Mouse (Mus musculus) forebrain, postnatal 0 days (tissue): ENCODE measurements at regions not wholly inside any gene's neighbourhood (a gene's known extent, or its start where the extent isn't known, plus 50 kb on each side); places are given as distances from the start of the nearest gene placed in this dataset.

Source experiments
- ATAC-seq: fragments of 200-750 bp; cut with Nextera tagmentation; 2 replicates; pipeline ENCODE4 v1.8.0; 2017; ENCODE audit warnings: mild to moderate bottlenecking, moderate library complexity
- DNase-seq: peaks from one replicate; pipeline ENCODE4 v3.0.0-alpha.2; 2015
- H3K27ac ChIP-seq: fragments of 300-500 bp; sonication (generic); 2 replicates; pipeline ENCODE4 v1.5.1; 2014; ENCODE audit warnings: low read depth, mild to moderate bottlenecking, antibody characterized with exemption, low read length, moderate library complexity, mixed read lengths
- H3K27me3 ChIP-seq: fragments of 300-500 bp; sonication (generic); 2 replicates; pipeline ENCODE4 v1.6.1; 2014; ENCODE audit warnings: mild to moderate bottlenecking, low read length, mixed read lengths; ENCODE audit not compliant: insufficient read depth
- H3K36me3 ChIP-seq: fragments of 300-500 bp; sonication (generic); 2 replicates; pipeline ENCODE4 v1.6.1; 2014; ENCODE audit warnings: mild to moderate bottlenecking, moderate library complexity; ENCODE audit not compliant: insufficient read depth
- H3K4me1 ChIP-seq: fragments of 300-500 bp; sonication (generic); 2 replicates; pipeline ENCODE4 v1.6.1; 2014; ENCODE audit warnings: antibody characterized with exemption; ENCODE audit not compliant: insufficient read depth
- H3K4me2 ChIP-seq: fragments of 300-500 bp; sonication (generic); 2 replicates; pipeline ENCODE4 v1.6.1; 2014; ENCODE audit warnings: low read depth, mild to moderate bottlenecking, moderate library complexity
- H3K4me3 ChIP-seq: fragments of 300-500 bp; sonication (generic); 2 replicates; pipeline ENCODE4 v1.5.1; 2014; ENCODE audit warnings: low read depth, low read length, mixed read lengths
- H3K9ac ChIP-seq: fragments of 300-500 bp; sonication (generic); 2 replicates; pipeline ENCODE4 v1.6.1; 2014; ENCODE audit warnings: mild to moderate bottlenecking
- H3K9me3 ChIP-seq: fragments of 300-500 bp; sonication (generic); 2 replicates; pipeline ENCODE4 v1.6.1; 2016; ENCODE audit warnings: low read length
- CTCF ChIP-seq: sonication (generic); IDR thresholded peaks from 2 replicates; pipeline ENCODE4 v1.5.1; 2016; ENCODE audit warnings: antibody characterized with exemption, control low read depth, low read depth
- WGBS: fragments of 180-500 bp; shearing (Covaris S2); extraction: QIAGEN DNeasy Blood & Tissue Kit; methylation state at CpG from one replicate; pipeline ENCODE4 v1.1.7; 2014; 5-methylcytosine and 5-hydroxymethylcytosine counted together

DNA sequence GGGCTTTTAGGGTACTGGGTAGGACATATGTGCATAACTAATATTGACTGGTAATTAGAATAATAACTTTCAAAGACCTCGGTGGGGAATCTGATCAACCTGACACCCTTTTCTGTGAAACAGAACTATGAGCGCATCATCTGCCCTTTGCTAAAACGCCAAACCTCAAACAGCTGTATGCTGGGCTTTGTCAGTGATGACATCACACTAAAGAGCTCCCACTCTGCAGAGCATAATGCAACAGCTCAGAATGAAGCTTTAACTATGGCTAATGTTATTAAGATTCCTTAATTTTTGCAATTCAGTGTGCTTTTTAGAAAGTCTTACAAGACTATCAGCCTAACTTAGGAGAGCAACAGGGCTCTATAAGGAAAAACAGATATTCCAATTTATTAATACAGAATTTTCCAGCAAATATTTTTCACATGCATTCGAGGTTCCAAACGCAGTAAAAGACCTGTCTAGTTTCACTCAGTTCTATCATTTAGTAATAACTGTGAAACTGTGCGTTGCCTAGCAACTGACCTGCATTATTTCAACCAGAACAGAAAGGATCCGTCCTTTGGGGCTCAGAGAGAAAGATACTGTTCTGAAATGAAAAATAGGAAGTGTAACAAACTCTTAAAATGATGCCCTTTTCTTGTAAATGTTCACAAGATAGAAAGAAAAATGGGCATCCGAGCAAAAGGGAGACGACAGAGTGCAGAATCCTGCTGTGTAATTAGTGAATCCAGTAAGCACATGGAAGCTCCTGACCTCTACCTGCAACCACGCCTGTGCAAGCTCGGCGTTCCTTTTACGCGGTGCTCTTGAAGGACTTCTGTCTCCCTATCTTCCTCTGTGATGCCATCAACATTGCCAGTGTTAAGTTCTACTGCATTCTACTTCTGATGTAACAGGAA, 242.6 kb upstream of the Ank start:
- WGBS, result 58% methylated on average over 14 of the region's 14 CpGs

DNA sequence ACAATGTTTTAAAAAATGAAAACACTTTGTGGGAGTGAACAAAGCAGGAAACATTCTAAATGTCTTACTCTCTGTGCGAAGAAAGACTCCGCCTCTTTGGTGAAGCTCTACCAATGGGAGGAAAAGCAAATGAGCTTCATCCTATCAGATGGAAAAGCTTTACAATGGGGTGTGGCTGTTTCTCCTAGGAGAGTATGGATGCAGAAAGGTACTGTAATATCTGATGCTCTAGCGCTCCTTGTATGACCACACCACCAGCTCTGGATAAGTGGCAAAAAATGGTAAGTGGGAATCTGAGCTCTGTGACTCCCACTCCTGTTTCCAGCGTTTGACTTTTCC, 242.0 kb upstream of the Ank start:
- Histone ChIP-seq H3K4me2 (no peak overlapping the region), H3K9me3 (no peaks in the 10 kb centered on the region), H3K27me3 (no peaks in the 10 kb centered on the region), H3K36me3 (no peaks in the 10 kb centered on the region), H3K27ac (no peak overlapping the region), H3K4me1 (no peaks in the 10 kb centered on the region), H3K9ac (no peak overlapping the region), H3K4me3 (no peak overlapping the region)
- 91% methylated on average over 4 of the region's 4 CpGs for WGBS
- DNase-seq, result no peak
- peak; percentile 82 for ATAC-seq
- no peak for TF ChIP-seq CTCF

More for the DNA sequence above, 242.6 kb upstream of the Ank start:
- H3K36me3 ChIP-seq, result no peaks in the 10 kb centered on the region
- no peak overlapping the region; the same call in 1 of the 2 replicates for H3K27ac ChIP-seq
- H3K4me3 ChIP-seq, result no peak overlapping the region
- H3K9me3 ChIP-seq, result no peaks in the 10 kb centered on the region
- ATAC-seq, result peak; percentile 86
- peak; percentile 52 for DNase-seq
- H3K27me3 ChIP-seq, result no peaks in the 10 kb centered on the region
- no peak overlapping the region for H3K9ac ChIP-seq
- no peak overlapping the region for H3K4me2 ChIP-seq
- H3K4me1 ChIP-seq, result no peaks in the 10 kb centered on the region
- TF ChIP-seq CTCF, result no peak

DNA sequence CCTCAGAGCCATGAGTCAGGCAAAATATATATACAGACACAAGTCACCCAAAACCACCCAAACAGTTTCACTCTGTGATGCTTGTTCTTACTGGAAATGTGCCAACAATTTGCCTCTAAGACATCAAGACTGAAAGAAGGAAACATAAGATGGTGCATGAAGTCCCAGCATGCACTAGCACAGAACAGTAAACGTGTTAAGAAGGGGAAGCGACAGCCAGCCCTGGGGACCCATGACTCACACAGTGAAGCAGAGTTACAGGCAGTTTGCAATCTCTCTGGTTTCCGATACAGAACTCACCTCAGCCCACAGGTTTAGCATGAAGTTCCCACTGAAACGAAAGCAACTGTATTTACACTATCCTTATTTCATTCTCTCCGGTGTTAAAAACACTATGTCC, 233.7 kb upstream of the Ank start:
- no peak overlapping the region for H3K27ac ChIP-seq
- H3K4me3 ChIP-seq, result no peak overlapping the region
- DNase-seq, result peak; percentile 8
- H3K9me3 ChIP-seq, result no peaks in the 10 kb centered on the region
- no peak for ATAC-seq
- H3K27me3 ChIP-seq, result no peaks in the 10 kb centered on the region
- TF ChIP-seq CTCF, result no peak
- no peaks in the 10 kb centered on the region for H3K36me3 ChIP-seq
- no peak overlapping the region for H3K9ac ChIP-seq
- no peaks in the 10 kb centered on the region for H3K4me1 ChIP-seq
- WGBS, result 75% methylated on average over 5 of the region's 5 CpGs
- H3K4me2 ChIP-seq, result no peak overlapping the region

DNA sequence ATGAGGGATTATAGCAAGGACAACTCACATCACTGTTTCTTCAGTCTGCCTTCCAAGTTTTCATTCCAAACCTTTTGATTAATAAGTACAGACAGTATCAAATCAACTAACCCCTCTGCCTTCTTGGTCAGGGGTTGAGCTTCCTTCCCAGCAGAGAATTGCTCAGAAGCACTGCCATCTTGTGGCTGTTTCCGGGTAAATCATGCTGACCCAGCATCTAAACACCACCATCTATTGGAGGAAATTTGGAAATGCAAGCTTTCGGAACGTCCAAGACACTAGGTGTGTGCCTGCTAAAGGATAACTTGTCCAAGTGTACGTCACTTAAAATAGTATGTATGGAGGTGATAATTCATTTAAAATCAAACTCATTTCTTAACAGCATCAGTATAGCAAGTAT, 231.7 kb upstream of the Ank start:
- no peak overlapping the region for H3K9ac ChIP-seq
- H3K9me3 ChIP-seq, result no peaks in the 10 kb centered on the region
- no peak overlapping the region for H3K4me2 ChIP-seq
- H3K4me1 ChIP-seq, result no peaks in the 10 kb centered on the region
- 13% methylated on average over 4 of the region's 4 CpGs for WGBS
- ATAC-seq (peak; percentile 62; the same call in 1 of the 2 replicates), DNase-seq (peak; percentile 86)
- H3K27me3 ChIP-seq, result no peaks in the 10 kb centered on the region
- H3K36me3 ChIP-seq, result no peaks in the 10 kb centered on the region
- no peak overlapping the region for H3K27ac ChIP-seq
- H3K4me3 ChIP-seq, result no peak overlapping the region
- TF ChIP-seq CTCF, result peak; percentile 99

DNA sequence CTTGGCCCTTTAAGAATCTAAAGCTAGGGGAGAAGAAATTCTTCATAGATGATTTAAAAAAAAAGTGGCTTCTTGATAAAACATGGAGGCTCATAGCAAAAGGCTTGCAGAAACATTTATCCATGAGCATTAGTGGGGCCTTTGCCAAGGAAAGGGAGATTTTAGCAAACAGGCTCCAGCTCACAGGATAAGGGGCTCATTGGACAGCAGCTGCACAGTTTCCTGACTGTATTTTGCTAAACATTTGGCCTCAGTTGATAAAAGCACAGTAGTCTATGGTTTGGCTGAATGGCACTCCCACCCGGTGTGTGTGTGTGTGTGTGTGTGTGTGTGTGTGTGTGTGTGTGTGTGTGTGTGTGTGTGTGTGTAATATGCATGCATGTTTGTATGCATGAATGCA, 228.2 kb upstream of the Ank start:
- Histone ChIP-seq H3K9me3 (no peaks in the 10 kb centered on the region), H3K4me2 (no peak overlapping the region), H3K4me3 (no peak overlapping the region), H3K27ac (no peak overlapping the region), H3K4me1 (no peaks in the 10 kb centered on the region), H3K36me3 (no peaks in the 10 kb centered on the region), H3K9ac (no peak overlapping the region), H3K27me3 (no peaks in the 10 kb centered on the region)
- 92% methylated on average over 1 of the region's 1 CpGs for WGBS
- DNase-seq (no peak), ATAC-seq (no peak)
- TF ChIP-seq CTCF, result no peak

DNA sequence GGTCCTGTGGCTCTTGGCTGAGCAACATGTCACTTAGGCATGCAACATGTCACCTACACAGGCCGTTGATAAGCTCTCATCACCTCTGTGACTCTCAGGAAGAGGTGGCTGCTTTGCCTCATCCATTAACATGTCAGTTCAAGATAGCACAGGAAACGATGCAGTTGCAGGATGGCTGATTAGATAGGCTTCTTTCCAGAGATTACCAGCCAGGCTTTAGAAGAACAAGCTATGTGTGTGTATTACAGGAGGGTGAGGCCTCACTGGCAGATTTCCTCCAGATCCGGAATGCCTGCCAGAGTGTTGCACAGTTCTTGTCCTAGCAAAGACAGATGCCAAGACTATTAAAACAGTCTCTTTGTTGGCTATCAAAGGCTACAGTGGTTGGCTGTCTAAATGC, 220.2 kb upstream of the Ank start:
- Histone ChIP-seq H3K4me1 (no peaks in the 10 kb centered on the region), H3K36me3 (no peaks in the 10 kb centered on the region), H3K27me3 (no peaks in the 10 kb centered on the region), H3K9me3 (no peaks in the 10 kb centered on the region), H3K27ac (no peak overlapping the region), H3K9ac (no peak overlapping the region), H3K4me3 (no peak overlapping the region), H3K4me2 (no peak overlapping the region)
- DNase-seq (no peak), ATAC-seq (no peak)
- WGBS, result 54% methylated on average over 3 of the region's 3 CpGs
- TF ChIP-seq CTCF, result no peak

DNA sequence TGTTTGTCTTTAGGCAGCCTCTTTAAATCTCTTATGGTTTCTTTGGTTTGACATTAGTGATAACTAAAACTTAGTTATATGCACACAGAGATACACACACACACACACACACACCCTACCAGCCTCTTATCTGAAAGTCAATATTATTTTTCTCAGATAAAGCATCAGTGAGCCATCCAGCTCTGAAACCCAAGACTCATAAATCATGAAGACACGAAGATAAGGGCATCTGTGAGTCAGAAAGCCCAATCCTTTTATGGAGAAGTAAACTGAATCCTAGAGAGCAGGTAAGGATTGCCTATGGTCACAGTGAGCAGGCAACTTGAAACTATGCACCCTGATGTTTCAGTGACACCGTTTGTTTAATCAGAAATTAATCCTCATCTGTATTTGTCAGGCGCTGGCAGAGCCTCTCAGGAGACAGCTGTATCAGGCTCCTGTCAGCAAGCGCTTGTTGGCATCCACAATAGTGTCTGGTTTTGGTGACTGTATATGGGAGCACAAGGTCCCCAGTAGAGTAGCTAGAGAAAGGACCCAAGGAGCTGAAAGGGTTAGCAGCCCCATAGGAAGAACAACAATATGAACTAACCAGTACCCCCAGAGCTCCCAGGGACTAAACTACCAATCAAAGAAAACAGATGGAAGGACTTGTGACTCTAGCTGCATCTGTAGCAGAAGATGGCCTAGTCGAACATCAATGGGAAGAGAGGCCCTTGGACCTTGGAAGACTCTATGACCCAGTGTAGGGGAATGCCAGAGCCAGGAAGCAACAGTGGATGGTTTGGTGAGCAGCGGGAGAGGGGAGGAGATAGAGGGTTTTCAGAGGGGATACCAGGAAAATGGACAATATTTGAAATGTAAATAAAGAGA, 207.3 kb upstream of the Ank start:
- ATAC-seq, result no peak
- no peak for DNase-seq
- H3K4me2 ChIP-seq, result no peak overlapping the region
- H3K9ac ChIP-seq, result no peak overlapping the region
- H3K4me1 ChIP-seq, result no peaks in the 10 kb centered on the region
- no peak for TF ChIP-seq CTCF
- no peak overlapping the region for H3K4me3 ChIP-seq
- no peaks in the 10 kb centered on the region for H3K36me3 ChIP-seq
- H3K9me3 ChIP-seq, result no peaks in the 10 kb centered on the region
- WGBS, result 87% methylated on average over 6 of the region's 6 CpGs
- no peaks in the 10 kb centered on the region for H3K27me3 ChIP-seq
- no peak overlapping the region for H3K27ac ChIP-seq
